Mouse (Mus musculus): Measurements from ENCODE around the gene Gm3233.
"Not testable (repeated sequence)": the region's sequence is repeated elsewhere in the genome, so short reads cannot be mapped to it uniquely, and the experiment has no call there.

Gene Gm3233

DNA sequence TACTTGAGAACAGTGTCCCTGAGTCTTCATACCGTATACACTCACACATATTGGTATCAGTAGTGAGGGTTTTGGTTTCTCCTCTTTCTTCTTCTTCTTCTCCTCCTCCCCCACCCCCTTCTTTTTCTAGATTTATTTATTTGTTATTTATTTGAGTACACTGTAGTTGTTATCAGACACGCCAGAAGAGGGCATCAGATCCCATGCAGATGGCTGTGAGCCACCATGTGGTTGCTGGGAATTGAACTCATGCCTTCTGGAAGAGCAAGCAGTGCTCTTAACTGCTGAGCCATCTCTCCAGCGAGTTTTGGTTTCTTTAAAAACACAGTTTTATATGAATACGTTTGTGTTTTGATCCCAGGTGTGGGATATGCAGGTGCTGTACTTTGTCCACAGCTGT is 31.2 kb downstream of the Gm3233 start:
- DNase-seq (ENCODE audit: low read depth, low spot score): peak; percentile 20

DNA sequence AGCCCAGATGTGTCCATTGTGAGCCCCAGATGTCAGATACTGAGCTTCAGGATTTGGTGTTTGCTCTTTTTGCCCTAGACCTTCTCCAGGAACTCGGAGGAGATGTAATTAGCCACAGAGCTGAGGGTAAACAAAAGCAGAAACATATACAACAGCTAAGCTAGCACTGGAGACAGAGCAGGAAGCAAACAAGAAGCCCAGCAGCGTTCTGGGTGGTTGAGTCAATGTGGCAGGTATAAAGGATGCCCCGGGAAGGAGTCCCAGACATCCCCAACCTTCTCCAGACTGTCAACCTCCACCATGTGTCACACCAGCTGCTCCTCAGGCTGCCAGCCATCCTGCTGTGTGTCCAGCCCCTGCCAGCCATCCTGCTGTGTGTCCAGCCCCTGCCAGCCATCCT is 33.3 kb downstream of the Gm3233 start, which contains the start of gene Gm10100:
Gene Gm10100, plus strand, starts transcription at position 301 of the 400 bp plus-strand sequence.
- no peak for DNase-seq (ENCODE audit: low read depth, low spot score)

DNA sequence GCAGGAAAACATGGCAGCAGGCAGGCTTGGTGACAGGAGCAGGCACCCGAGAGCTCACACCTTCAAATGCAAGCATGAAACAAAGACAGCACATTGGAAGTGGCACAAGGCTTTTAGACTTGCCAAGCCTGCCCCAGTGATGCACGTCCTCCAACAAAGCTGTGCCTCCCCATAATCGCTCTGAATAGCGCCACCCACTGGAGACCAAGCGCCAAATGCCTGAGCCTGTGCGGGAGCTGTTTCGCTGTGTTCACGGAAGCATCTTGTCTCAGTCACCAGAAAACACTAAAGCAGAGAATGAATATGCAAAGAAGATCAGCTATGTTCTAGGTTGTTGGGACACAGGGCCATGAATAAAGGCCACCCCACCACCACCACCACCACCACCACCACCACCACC is 34.6 kb downstream of the Gm3233 start:
- no peak for DNase-seq (ENCODE audit: low read depth, low spot score)

DNA sequence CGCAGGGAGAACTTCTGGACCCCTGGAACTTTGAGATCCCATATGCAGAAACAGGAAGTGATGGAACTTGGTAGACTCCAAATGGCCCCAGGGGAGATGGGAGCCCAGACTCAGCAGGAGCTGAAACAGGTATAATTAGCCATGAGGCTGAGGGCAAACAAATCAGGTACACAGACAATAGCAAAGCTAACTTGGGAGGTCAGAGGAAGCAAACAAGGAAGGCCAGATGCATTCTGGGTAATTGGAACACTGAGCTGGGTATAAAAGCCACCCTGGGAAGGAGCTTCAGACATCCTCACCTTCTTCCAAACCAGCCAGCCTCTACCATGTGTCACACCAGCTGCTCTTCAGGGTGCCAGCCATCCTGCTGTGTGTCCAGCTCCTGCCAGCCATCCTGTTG is 39.2 kb downstream of the Gm3233 start, which contains the start of gene Krtap12-1:
Gene Krtap12-1, plus strand, starts transcription at position 301 of the 400 bp plus-strand sequence.
- not testable (repeated sequence) for DNase-seq (ENCODE audit: low read depth, low spot score)

DNA sequence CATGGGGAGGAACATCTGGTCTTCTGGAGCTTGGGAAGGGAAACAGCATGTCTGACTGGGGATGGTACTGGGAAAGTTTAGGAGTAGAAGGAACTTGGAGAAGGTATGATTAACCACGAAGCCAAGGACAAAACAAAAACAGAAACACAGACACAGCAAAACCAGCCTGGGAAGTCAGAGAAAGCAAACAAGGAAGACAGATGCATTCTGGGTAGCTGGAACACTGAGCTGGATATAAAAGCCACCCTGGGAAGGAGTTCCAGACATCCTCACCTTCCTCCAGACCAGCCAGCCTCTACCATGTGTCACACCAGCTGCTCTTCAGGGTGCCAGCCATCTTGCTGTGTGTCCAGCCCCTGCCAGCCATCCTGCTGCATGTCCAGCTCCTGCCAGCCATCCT is 44.0 kb downstream of the Gm3233 start, which contains the start of gene Gm10142:
Gene Gm10142, plus strand, starts transcription at position 301 of the 400 bp plus-strand sequence.
- DNase-seq (ENCODE audit: low read depth, low spot score): no peak

DNA sequence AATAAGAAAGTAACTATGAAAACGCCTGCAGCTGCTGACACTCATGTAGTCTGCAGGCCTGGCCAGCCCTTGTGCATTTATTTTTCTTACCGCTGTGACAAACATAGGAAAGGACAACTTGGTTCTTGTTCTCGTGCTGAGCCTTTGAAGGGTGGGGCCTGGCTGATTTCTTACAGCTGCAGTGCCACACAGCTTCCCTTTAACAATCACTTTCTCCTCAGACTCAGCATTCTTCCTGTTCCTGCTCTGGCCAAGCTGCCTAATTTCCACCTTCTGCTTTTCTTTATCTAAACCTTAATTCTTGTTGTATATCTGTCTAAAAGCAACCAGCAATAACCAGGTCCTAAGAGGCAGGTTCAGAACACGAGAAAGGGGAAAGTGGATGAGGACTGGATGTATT is 45.7 kb downstream of the Gm3233 start:
- DNase-seq (ENCODE audit: low read depth, low spot score): no peak

DNA sequence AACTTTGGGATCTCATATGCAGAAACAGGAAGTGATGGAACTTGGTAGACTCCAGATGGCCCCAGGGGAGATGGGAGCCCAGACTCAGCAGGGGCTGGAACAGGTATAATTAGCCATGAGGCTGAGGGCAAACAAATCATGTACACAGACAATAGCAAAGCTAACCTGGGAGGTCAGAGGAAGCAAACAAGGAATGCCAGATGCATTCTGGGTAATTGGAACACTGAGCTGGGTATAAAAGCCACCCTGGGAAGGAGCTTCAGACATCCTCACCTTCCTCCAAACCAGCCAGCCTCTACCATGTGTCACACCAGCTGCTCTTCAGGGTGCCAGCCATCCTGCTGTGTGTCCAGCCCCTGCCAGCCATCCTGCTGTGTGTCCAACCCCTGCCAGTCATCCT is 48.3 kb downstream of the Gm3233 start, which contains the start of gene Gm10024:
Gene Gm10024, plus strand, starts transcription at position 301 of the 400 bp plus-strand sequence.
- not testable (repeated sequence) for DNase-seq (ENCODE audit: low read depth, low spot score)

DNA sequence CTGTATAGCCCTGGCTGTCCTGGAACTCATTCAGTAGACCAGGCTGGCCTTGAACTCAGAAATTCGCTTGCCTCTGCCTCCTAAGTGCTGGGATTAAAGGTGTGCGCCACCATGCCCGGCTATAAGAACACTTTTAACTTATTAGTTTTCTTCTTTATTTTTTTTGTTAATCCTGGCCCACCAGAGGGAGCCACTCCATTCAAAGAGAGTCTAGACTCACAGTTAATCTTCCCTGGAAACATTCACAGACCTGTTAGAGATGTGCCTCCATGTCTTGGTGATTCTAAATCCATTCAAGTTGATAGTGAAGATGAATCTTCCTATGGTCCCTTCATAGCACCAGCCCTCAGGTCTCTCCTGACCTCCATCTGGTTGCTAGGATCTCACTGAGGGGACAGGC is 49.7 kb downstream of the Gm3233 start:
- DNase-seq (ENCODE audit: low read depth, low spot score): peak; percentile 24

Data from brain, adult 2 months (tissue).